8 mouse cellular contexts compared by ENCODE assay signal in the genomic region with DNA sequence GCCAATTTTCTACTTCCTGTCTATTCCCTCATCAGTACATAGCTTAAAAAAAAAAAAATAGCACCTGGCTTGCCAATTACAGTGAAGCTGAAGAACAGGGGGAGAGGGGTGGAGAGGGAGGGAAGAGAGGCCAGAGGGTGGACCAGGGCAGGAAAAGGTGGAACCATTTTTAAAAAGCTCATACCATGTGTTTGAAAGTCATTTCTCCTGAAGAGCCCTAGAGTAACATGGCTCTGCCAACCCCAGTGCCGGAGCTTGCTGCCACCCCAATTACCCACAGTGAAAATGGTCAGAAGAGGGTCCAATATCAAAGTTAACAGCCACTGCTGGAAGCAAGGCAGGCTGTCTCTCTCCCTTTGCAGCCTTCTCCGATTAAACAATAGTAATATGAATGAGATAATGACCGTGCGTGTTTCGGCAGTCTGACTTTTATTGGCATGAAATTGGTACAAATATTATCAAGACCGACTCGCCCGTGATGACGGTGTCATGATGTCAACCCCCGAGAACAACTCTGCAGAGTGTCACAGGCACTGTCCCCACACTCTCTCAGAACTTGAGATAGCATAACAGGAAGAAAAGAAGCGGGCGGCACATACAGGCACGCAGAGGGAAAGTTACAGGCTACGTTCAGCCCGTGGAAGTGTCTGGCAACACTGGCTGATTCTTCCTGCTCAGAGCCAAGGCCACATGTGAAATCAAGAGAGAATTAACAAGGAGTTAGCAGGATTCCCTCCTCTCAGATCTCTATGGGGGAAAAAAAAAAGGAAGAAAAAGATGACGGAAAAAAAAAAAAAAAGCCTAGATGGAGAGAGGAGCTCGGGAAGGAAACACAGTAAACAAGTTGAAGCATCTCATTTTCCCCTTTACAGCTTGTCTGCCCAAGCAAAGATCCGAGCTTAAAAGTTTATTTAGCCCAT.
DNase-seq lines count a peak whose midpoint lies in the region; ATAC-seq and TF ChIP-seq lines count a peak whose summit lies in the region.

No protein-coding gene starts in this region.

- no peaks in the 10 kb centered on the region for H3K27me3 ChIP-seq in forebrain, embryonic 15.5 days
- peaks cover 9% of the 10 kb centered on the region for H3K27me3 ChIP-seq in hindbrain, embryonic 14.5 days (ENCODE audit: control insufficient read depth, insufficient read depth, low read length)
- no peaks in the 10 kb centered on the region for H3K27me3 ChIP-seq in liver, embryonic 14.5 days (ENCODE audit: control insufficient read depth, insufficient read depth, low read length)
- H3K27me3 ChIP-seq in neural tube, embryonic 13.5 days = no peaks in the 10 kb centered on the region

- ATAC-seq in forebrain, embryonic 15.5 days (replicated peaks) = no peak
- ATAC-seq in hindbrain, embryonic 14.5 days (ENCODE audit: low FRiP score) = no peak
- ATAC-seq in liver, embryonic 14.5 days (ENCODE audit: insufficient read depth) = peak; percentile 74
- no peak for ATAC-seq in neural tube, embryonic 13.5 days (ENCODE audit: low read depth)

- no peaks in the 10 kb centered on the region for H3K9me3 ChIP-seq in forebrain, embryonic 15.5 days
- H3K9me3 ChIP-seq in hindbrain, embryonic 14.5 days (ENCODE audit: control insufficient read depth, low read length) = no peaks in the 10 kb centered on the region
- no peaks in the 10 kb centered on the region for H3K9me3 ChIP-seq in liver, embryonic 14.5 days (ENCODE audit: control insufficient read depth, low read length)
- H3K9me3 ChIP-seq in neural tube, embryonic 13.5 days = no peaks in the 10 kb centered on the region

- H3K4me3 ChIP-seq in forebrain, embryonic 15.5 days = no peak overlapping the region
- H3K4me3 ChIP-seq in hindbrain, embryonic 14.5 days (replicated peaks; ENCODE audit: low read length) = no peak overlapping the region
- H3K4me3 ChIP-seq in liver, embryonic 14.5 days (ENCODE audit: insufficient read depth in 1 of 2, low read depth in 2 of 2, low read length in 2 of 2) = peak overlapping the region; percentile 49 to 68
- H3K4me3 ChIP-seq in neural tube, embryonic 13.5 days = peak overlapping the region; percentile 19; the same call in 1 of the 2 replicates

- H3K27ac ChIP-seq in forebrain, embryonic 15.5 days (replicated peaks) = 0 out of 2 replicates have a peak overlapping the region, but pooled peaks have one; percentile 1
- no peak overlapping the region for H3K27ac ChIP-seq in hindbrain, embryonic 14.5 days
- H3K27ac ChIP-seq in liver, embryonic 14.5 days = peak overlapping the region; percentile 38
- 0 out of 2 replicates have a peak overlapping the region, but pooled peaks have one; percentile 28 for H3K27ac ChIP-seq in neural tube, embryonic 13.5 days (replicated peaks)

- TF ChIP-seq EP300 in liver, embryonic 14.5 days (IDR thresholded peaks at IDR 0.05; ENCODE audit: low read depth) = no peak

- H3K4me1 ChIP-seq in forebrain, embryonic 15.5 days = peaks cover 26% of the 10 kb centered on the region
- peaks cover 27% of the 10 kb centered on the region for H3K4me1 ChIP-seq in hindbrain, embryonic 14.5 days (replicated peaks; ENCODE audit: control insufficient read depth, insufficient read depth, low read length)
- peaks cover 0 to 40% of the 10 kb centered on the region in 2 experiments; a peak in 3 of 4 replicates for H3K4me1 ChIP-seq in liver, embryonic 14.5 days (replicated peaks; ENCODE audit: control insufficient read depth in 2 of 2, insufficient read depth in 2 of 2, low read length in 1 of 2)
- peaks cover 43% of the 10 kb centered on the region for H3K4me1 ChIP-seq in neural tube, embryonic 13.5 days (replicated peaks)

- DNase-seq in 3134 (ENCODE audit: extremely low read depth, insufficient read length, low spot score) (peak; percentile 50), MEL-GATA-1-ER (ENCODE audit: extremely low read depth, low read depth) (peak; percentile 72)
- DNase-seq in hindbrain, embryonic 14.5 days (ENCODE audit: low spot score) = no peak
- peak in 1 of 3 experiments; percentile 46 for DNase-seq in liver, embryonic 14.5 days (ENCODE audit: low read depth in 3 of 3, low spot score in 3 of 3)
- no peak for DNase-seq in left cerebral cortex, adult 8-10 months (ENCODE audit: low spot score in 2 of 2)
- DNase-seq in cerebellum, postnatal 4 days (ENCODE audit: low spot score in 2 of 2) = no peak

- peak overlapping the region; percentile 22 for H3K4me2 ChIP-seq in forebrain, embryonic 15.5 days (replicated peaks)
- peak overlapping the region; percentile 38 for H3K4me2 ChIP-seq in hindbrain, embryonic 14.5 days (replicated peaks)
- H3K4me2 ChIP-seq in liver, embryonic 14.5 days (ENCODE audit: low read depth) = peak overlapping the region; percentile 63
- peak overlapping the region; percentile 40 for H3K4me2 ChIP-seq in neural tube, embryonic 13.5 days

- no peak overlapping the region for H3K9ac ChIP-seq in forebrain, embryonic 15.5 days (replicated peaks)
- H3K9ac ChIP-seq in hindbrain, embryonic 14.5 days = no peak overlapping the region; the same call in 1 of the 2 replicates
- H3K9ac ChIP-seq in liver, embryonic 14.5 days (replicated peaks) = peak overlapping the region; percentile 55
- peak overlapping the region; percentile 27; the same call in 1 of the 2 replicates for H3K9ac ChIP-seq in neural tube, embryonic 13.5 days

- TF ChIP-seq CTCF in liver, embryonic 14.5 days (IDR thresholded peaks at IDR 0.05; ENCODE audit: low read depth) = no peak

- H3K36me3 ChIP-seq in forebrain, embryonic 15.5 days = no peaks in the 10 kb centered on the region
- H3K36me3 ChIP-seq in hindbrain, embryonic 14.5 days (replicated peaks; ENCODE audit: control insufficient read depth, insufficient read depth) = no peaks in the 10 kb centered on the region
- no peaks in the 10 kb centered on the region for H3K36me3 ChIP-seq in liver, embryonic 14.5 days (replicated peaks; ENCODE audit: control insufficient read depth, insufficient read depth, low read depth)
- no peaks in the 10 kb centered on the region for H3K36me3 ChIP-seq in neural tube, embryonic 13.5 days

- WGBS in forebrain, embryonic 15.5 days = 37% methylated on average over 18 of the region's 18 CpGs
- WGBS in hindbrain, embryonic 14.5 days = 31% methylated on average over 18 of the region's 18 CpGs
- WGBS in liver, embryonic 14.5 days (ENCODE audit: insufficient replicate concordance) = 4% methylated on average over 18 of the region's 18 CpGs
- 22% methylated on average over 18 of the region's 18 CpGs for WGBS in neural tube, embryonic 13.5 days

Comparison
In these comparisons a context has a peak if more than half of its experiments do, and no peak if none do; other contexts are left out.
1. DNase-seq: peak in 3134 (single experiment) and MEL-GATA-1-ER (single experiment); none in hindbrain, embryonic 14.5 days (single experiment), left cerebral cortex, adult 8-10 months (0 of 2) and cerebellum, postnatal 4 days (0 of 2).
2. H3K4me3 ChIP-seq: peak in liver, embryonic 14.5 days (2 of 2) and neural tube, embryonic 13.5 days (single experiment); none in forebrain, embryonic 15.5 days (single experiment) and hindbrain, embryonic 14.5 days (single experiment).
3. H3K9ac ChIP-seq: peak in liver, embryonic 14.5 days (single experiment) and neural tube, embryonic 13.5 days (single experiment); none in forebrain, embryonic 15.5 days (single experiment) and hindbrain, embryonic 14.5 days (single experiment).
4. Peak in every context shown above with its lines, with median percentiles within 50 percentile points of each other: H3K4me2 ChIP-seq.